Mouse (Mus musculus) liver, adult 2 months (tissue): ENCODE data around the gene Dnaaf5.

ENCODE experiments used
- CTCF ChIP-seq: fragments of 200-500 bp; IDR thresholded peaks from 2 replicates; pipeline ENCODE4 v1.5.1; 2011; ENCODE audit warnings: low read depth, low read length, control low read depth
- POLR2A ChIP-seq: fragments of 200-500 bp; IDR thresholded peaks from 2 replicates; pipeline ENCODE4 v1.6.1; 2011; ENCODE audit warnings: low read length, control low read depth; ENCODE audit not compliant: insufficient read depth; ENCODE audit errors: extremely low read depth

GRCm38 (mm10) chr5:139161632-139162031 is 11.6 kb downstream of the Dnaaf5 start:
- TF ChIP-seq CTCF (no peak), POLR2A (no peak)
